Mouse (Mus musculus): ENCODE data around the gene Fto.
A peak's percentile ranks its signal among the peaks of the same experiment; 100 is the strongest.

The Fto gene

DNA sequence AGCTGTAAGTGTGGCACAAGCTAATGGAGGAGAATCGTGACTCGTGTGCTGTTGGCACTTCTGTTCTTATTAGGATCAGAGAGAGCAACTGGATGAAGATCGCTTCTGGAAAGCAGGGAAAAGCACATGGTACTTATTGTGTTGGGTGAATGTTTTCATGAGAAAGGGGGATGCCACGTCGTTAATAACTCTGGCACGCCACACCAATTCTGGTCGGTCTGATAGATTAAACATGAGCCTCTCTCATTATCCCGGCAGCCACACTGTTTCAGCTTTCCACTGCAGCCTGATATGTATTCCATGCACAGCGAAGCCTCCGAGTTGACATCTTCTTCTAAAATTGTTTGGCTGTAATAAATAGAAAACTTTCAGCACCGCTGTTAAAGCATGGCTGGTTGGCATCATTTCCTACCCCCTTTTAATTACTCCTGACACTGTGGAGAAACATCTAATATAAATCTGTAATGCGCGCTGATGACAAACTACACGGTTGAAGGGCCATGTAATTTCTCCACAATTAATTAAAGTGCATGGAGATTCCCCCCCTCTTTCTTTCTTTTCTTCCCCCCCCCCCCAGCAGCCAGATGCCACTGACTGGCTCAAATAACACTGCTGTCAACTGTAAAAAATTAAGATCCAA lies 298.5 kb downstream of the Fto start:
- DNase-seq (ENCODE audit: low spot score in 2 of 2), result no peak

DNA sequence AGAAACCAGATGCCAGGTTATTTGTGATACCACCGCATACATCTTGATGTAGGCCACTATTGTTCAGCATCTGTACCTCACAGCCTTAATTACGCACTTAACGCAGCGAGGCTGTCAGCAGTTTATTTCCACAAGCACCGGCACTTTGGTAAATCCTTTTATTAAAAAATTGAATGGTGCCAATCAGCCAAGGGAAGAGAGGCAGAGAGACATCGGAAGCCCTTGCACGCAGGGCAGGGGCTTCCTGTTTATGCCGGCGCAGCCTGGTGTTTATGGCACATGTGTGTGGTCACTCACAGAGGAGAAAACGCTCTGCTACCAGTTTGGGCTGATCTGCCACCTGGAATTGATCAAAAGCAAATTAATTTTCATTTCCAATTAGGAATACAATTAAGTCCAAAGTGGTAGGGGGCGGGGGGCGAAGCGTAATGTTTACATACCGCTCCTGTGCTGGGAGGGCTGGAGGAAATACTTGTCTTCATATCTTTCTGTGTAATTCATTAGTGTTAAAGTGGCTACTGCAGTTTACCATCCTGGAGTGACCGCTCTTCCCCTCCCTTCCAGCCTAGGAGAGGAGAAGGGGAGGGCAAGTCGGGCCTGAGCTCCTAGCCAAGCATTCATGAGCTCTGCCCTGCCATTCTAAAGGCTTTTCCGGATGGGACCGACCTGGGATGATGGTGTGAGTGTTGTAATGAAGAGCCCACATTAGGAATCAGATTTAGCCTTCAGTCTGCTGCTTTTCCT lies 299.2 kb downstream of the Fto start:
- DNase-seq (ENCODE audit: low spot score in 2 of 2), result no peak

DNA sequence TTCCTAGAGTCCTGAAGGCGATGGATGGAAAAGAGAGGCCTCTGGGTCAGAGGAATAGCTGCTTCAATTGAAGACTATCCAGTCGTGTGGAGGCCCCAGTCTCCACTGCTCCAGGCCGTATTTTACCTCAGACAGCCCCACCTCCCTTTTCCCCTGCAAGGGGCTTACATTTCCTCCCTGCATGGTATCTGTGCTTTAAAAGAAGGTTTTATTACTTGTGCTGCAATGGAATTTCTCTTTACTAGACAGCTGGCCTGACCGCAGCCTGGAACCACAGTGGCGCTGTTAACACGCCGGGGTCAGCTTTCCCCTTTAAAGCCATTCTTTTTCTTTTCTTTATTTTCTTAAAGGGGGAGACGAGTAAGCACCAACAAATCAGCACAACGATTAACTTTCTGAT lies 300.3 kb downstream of the Fto start:
- DNase-seq (ENCODE audit: low spot score in 2 of 2), result no peak

DNA sequence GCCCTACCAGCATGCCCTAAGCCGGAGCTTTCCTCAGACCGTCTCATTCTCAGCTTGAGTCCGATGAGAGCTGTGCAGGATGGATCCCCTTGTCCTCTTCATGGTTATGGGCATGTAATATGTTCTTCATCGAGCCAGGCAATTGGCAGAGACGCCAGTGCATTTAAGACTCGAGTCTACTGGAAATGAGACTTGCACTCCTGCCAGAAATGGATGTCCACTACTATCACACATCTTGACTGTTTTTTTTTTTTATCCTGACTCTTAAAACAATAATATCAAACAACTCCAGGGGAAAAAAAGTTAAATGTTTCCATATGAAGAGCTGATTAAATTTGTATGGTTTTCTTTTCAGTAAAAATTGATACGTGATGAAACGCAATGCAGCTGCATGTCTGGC lies 301.9 kb downstream of the Fto start:
- DNase-seq (ENCODE audit: low spot score in 2 of 2), result no peak

DNA sequence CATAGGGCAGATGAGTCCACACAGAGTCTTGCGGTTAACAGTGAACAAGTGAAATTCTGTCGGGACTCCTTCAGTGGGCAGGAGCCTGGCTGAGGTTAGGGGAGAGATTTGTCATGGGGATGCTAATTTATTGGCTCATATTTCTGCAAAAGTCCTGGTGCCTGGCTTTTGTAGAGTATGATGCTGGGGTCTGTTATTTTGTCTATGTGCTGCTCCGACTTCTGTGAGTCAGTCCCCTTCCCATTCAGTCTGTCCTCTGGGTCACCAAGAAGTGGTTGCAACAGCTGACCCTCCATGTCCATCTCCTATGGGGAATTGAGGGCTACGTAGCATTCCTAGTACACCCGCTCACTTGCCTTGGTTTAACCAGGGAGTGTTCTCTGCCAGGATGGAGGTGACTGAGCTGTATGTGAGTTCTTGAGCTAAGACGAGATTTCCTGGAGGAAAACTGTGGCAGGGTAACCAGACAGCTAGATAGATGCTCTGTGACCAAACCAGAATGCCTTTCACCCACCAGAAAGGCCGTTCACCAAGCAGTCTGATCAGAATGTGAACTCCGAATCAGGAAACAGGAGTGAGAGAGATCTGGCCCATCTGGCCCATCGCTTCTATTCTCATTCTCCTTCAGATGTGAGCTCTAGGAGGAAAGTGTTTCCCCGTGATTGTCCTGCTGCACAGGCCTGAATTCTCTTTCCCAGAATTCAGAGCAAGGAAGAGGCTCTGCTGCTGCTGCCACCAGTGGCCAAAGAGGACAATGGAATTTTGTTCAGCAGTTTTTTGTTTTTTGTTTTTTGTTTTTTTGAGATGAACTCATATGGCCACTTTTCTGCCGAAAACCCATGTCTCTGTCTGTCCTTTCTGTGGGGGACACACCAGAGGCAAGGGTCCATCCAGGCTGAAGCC lies 302.7 kb downstream of the Fto start:
- DNase-seq (ENCODE audit: low spot score in 2 of 2), result no peak

DNA sequence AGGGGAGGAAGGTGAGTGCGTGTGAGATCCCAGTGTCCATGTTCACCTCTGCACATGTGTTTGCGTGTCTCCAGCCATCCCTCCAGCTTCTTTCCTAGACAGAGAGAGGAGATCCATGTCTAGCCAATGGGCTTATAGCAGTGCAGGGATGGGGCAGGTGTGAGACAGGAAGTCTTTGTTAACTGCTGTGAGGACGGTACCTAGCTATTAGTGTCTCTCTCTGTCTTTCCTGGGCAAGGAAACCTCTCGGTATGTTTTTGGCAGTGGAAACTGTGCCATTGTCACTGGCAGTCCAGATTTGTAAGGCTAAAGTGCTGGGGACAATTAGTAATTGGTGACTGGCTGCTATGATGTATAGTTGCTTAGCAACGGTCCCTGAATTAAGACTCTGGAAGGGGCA lies 304.4 kb downstream of the Fto start:
- no peak for DNase-seq (ENCODE audit: low spot score in 2 of 2)

DNA sequence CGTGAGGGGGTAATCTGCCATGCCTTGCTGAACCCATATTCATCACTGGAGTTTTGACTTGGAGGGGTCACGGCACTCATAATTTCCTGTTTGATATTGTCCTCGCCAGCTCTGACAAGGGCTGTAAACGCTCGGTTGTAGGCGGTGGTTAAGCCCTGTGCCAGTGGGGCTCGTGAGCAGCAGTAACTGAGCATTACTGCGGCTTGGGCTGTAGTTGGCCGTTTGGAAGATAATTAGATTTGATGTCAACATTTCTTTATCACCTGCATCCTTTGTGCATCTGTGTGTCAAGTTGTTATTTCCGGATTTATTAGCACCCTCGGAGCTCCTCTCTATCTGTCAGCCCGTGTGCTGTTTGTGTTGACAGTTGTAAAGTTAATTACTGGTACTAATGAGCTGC lies 309.4 kb downstream of the Fto start:
- DNase-seq (ENCODE audit: low spot score in 2 of 2), result no peak

DNA sequence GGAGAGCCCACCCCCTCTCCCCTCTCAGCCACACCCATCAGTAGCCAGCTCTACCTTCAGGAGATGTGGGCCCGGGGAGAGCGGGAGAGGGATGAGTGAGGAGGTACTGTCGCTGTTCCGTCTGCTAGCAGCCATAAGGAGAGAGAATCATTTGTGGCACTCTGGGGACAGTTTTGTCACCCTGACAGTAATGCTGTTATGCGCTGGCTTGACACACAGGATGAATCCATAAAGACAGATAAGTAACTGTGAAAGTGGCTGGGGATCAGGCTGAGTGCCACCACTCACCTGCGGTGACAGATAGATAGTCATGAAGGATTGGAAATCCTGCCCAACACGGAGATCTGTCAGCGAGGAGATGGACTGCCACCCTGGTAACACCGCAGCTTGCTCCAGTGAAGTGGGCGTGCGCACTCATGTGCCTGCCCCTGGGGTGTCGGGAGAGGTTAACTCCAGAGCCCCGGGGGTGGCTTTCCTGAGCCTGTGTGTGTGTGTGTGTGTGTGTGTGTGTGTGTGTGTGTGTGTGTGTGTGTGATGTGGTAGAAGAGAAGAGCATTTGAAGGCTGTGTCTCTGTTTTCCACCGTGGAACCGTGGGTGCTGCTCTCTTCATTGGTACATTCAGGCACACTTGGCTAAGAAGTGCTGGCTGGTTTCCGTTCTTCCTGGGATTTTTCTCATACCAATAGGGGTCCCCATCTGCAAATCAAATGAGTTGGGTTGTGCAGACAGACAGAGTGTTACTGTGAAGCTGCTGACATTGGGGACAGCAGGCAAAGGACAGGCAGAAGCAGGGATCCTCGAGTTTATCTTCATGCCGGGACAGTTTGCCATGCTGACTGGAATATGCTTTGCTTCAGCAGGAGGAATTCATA lies 312.6 kb downstream of the Fto start:
- DNase-seq (ENCODE audit: low spot score in 2 of 2), result peak; percentile 31 to 40

DNA sequence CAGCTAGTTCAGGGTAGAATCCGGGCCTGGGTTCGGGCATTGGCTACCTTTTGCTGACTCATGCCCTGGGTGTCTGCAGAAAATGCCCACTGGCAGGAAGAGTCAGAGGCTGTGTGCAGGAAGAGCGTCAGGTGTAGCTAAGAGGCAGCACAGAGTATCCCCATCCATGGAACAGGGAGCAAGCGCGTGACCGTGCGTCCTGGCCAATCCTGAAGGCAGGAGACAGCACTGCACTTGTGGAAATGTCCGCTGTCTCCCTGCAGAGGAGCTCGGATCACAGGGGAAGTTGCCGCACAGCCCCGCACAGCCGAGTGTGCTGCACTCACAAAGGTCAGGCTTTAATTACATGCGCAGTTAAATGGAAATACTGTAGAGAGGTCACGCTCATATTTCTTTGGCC lies 316.3 kb downstream of the Fto start:
- no peak for DNase-seq (ENCODE audit: low spot score in 2 of 2)

DNA sequence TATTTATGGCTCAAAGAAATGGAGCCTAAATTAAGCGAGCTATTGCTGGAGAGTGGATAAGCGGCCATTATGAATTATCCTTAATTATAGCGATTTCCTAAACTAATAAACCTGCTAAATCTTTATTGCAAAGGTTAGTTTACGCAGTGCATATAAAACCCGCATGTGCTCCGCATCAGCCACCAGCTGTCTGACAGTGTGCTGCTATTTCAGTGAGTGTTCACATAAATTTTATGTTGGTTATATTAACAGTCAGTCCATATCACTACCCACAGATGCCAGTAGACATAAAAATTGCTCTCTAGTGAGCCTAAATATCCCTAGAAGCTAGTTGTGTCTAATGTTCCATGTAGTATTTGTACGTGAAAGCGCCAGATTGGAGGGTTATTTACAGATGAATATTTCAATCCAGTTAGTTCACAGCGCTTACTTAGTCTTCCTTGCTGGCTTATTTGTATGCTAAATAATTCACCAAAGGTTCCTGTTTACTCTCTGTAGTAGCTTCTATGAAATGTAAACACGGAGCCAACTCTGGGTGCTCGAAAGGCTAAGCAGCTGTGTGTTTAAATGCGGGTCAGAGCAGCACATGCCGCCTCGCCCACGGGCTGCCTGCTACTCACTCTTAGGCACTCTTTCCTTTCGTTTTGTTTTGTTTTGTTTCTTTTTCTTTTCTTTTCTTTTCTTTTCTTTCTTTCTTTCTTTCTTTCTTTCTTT lies 317.2 kb downstream of the Fto start:
- DNase-seq (ENCODE audit: low spot score in 2 of 2), result no peak

DNA sequence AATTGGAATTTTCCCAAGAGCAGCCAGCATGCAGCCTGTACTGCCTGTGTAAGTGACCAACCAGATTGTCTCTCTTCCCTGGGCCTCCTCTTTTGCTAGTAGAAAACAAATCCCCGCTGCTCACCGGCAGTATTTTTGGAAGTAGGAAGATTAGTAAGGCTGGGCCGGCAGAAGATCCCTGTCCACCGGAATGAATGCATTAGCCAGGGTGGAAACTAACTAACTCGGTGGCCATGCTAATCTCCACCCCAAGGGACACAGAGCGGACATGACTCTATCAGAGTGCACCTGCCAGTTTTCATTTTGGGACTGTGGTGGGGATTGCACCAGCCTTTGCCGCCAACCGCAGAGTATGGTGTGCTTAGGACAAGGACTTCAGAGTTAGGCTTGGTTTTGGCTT lies 319.1 kb downstream of the Fto start:
- DNase-seq (ENCODE audit: low spot score in 2 of 2), result no peak

DNA sequence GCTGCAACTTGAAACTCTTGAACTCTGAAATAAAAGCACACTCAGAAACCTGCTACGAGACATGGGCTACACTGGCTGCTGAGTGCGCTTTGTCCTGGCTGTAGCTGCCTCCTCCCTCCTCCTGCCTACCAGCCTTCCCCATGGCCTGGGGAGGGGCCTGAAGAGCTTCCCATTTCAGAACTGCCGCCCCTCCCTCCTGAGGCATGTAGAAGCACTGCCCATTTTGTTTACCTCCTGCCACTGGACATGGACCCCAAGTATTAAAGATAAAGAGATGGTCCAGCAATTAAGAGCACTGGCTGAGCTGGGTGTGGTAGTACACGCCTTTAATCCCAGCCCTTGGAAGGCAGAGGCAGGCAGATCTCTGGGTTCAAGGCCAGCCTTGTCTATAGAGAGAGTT lies 322.1 kb downstream of the Fto start:
- no peak for DNase-seq (ENCODE audit: low spot score in 2 of 2)

DNA sequence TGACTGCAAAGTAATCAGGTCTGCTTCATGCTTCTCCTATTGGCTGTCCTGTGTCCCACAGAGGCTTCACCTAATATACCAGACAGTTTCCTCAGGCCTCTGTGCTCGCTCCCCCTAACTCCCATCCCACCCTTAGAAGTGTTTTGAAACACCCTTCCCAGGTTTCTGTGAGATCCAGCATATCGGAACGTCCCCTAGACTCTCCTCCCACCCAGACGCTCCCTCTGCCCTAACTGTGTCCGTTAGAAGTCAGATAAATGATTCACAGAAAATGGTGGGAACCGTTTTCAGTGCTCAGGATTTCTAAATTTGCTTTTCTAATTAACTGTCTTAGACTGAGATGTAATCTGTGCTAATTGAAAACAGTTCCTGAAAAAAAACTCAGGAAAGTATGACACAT lies 323.6 kb downstream of the Fto start:
- DNase-seq (ENCODE audit: low spot score in 2 of 2), result no peak

DNA sequence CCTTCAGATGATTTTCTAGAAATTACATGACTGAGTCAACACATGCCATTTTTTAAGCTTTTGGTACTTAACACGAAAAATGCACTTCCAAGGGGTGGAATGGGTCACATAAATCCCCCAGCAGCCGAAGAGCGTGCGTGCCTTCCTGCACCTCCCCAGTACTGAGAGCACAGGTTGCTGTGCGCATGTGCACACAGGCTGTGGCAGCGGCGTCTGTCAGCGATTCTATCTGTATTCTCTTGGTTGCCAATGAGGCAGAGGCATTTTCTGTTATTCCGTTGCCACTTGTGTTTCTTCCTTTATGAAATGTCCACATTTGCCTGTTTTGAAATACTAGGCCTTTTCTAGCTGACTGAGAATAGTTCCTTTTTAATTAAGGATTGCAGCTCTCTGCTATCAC lies 324.4 kb downstream of the Fto start:
- peak; percentile 28 to 43 for DNase-seq (ENCODE audit: low spot score in 2 of 2)

DNA sequence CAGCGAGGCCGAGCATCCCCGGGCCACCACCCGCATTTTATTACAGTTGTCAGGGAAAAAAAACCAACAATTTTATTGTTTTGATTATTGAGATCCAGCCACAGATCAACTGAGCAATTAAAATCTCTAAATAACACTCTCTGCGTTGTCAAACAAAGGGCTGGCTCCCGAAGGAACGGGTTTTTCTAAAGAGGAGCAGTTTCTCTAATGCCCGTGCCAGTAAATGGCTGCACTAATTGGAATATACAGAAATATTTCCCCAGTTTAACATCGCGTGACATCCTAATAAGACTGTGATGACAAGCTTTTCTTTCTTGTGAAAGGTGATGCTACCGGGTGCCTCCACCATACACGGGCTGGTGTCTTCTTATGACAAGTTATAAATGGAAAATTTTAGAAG lies 324.9 kb downstream of the Fto start:
- DNase-seq (ENCODE audit: low spot score in 2 of 2), result no peak

DNA sequence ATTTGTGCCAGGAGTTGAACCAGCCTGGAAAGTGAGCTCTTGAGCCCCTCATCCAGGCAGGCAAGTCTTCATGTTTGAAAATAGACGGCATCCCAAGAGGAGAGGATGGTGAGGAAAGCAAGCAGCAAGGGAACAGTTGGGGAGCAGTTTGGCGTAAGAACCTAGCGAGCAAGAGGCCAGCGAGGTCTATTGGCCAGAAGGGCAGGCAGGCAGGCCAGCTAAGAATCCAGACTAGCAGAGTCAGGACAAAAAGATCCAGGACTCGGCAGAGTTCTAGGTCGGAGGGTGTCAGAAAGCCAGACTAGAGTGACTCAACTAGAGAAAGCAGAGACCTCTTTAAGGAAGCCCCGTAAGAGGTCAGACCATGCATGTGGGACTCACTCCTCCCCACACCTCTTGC lies 327.1 kb downstream of the Fto start:
- no peak for DNase-seq (ENCODE audit: low spot score in 2 of 2)

DNA sequence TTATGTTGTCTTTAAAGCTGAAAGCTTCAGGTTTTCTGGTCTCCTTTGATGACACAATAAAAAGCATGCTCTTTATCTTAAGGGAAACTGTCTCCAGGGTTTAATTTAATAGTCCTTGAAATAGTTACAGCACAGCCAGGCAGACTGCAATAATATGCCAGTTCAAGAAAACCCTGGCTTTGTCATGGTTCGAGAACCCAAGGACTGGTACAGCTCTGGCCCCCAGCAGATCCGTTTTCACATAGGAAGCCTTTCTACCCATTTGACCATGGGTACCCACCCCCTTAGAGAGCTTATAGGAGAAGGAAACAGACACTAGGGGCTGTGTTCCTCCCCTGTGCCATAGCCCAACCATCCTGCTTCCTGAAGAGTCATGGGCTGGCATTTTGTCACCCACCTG lies 332.2 kb downstream of the Fto start:
- no peak for DNase-seq (ENCODE audit: low spot score in 2 of 2)

DNA sequence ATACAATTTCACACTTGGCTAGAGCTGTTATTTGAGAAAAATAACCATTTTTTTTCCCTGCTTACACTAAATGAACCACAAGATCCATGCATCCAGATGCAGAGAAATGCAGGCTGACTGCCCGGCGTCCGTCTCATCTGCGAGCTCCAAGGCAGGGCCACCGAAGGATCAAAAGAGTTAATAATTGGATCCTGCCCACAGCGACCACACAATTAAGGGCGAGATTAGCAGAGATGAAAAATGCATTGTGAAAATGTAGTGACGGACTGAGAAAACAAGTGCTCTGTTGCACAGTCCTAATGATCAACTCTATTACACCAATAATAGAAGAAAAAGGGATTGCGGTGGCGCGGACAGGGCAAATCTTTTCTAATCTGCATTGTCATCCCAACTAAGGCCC lies 334.6 kb downstream of the Fto start:
- no peak for DNase-seq (ENCODE audit: low spot score in 2 of 2)

DNA sequence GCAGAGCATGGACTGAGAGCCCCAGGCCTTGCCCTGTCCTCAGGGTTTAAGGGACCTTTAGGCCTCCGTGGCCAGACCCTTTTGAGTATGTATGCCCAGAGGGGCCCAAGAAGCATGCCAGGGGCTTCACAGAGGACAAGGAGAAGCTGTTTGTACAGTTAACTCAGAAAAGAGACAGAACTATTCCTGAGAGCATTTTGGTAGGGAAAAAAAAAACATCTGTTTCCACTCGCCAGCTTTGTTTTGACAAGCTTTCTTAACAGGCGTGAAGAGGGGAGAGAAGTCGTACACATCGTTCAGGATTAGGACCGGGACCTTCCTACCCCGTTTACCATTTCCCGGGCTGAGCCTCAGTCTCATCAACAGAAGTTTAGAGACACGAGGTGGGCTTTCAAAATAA lies 335.5 kb downstream of the Fto start:
- DNase-seq (ENCODE audit: low spot score in 2 of 2), result no peak

DNA sequence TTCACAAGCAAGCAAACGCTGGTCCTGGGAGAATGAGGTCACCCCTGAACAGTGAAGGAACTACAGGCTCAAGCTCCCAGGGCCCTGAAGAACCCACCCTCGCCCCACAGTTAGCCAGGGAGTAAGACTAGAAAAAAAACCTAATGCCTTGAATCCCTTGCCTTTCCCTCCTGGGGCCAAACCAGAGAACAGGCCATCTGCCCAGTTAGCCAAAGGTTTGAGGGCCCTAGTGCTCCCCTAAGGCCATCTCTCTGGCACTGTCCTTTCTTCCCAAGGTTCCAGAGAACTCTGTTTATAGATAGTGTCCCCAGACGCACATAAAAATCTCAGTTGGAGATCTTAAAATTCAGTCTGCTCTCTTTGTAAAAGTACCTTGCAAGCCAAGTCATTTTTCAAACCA lies 340.2 kb downstream of the Fto start:
- no peak for DNase-seq (ENCODE audit: low spot score in 2 of 2)

DNA sequence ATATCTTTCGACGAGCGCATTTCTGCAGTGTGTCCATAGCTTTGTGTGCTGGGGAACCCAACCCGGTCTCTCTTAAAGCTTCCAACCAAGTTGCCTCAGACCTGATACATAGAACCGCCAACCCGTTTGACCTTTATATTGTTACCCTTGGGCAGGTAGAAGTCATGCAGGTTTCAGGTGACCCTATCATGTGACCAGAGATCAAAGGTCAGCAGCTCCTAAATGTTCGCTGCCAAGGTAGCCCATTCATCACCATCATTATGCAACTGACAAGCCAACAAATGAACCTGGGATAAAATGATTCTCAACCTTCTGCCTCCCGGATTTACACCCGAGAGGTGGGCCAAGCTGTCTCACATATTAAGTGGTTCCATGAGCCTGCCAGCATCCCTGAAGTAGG lies 344.1 kb downstream of the Fto start:
- DNase-seq (ENCODE audit: low spot score in 2 of 2), result no peak

All from right cerebral cortex, adult 2 months (tissue).